Mouse (Mus musculus) cerebellum, postnatal 14 days (tissue): ENCODE results near the gene Olfr1344.
"Not testable (repeated sequence)": the region's sequence is repeated elsewhere in the genome, so short reads cannot be mapped to it uniquely, and the experiment has no call there.

Experiments used
- DNase-seq, 2 experiments: peaks; one replicate each; pipeline ENCODE4 v3.0.0; 2021; ENCODE audit warnings: mixed read lengths in 2 of 2

Olfr1344 gene

GRCm38 (mm10) chr7:6438388-6438787 lies at the start of gene Olfr1344:
Gene Olfr1344 (plus strand): TSS chr7:6438688.
- DNase-seq, result no peak

DNA sequence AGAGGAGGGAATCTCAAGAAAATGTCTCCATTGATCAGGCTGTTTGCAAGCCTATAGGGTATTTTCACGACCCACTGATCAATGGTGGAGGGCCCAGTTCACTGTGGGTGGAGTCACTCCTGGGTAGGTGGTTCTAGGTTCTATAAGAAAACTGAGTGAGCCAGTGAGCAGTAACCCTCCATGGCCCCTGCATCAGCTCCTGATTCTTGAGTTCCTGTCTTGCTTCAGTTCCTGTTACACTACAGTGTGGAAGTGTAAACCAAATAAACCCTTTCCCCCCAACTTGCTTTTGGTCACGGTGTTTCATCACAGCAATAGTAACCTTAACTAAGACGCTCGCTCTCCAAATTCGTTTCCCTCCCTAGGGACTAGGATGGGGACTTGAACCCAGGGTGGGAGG lies 49.5 kb upstream of the Olfr1344 start:
- no peak for DNase-seq

DNA sequence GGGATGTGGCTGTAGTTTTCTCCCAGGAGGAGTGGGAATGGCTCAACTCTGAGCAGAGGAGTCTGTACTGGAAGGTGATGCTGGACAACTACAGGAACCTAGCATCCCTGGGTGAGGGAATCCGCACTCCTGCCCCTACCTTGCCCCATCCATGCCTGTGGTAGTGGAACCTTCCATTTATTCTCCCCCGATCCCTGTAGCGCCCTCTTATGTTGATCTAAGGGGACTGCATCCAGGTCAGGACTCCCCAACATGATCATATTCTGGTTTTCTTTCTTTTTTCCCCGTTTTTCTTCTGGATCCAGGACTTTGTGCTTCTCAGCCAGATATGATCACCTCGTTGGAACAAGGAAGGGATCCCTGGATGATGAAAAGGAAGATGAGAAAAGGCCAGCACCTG lies 49.0 kb upstream of the Olfr1344 start:
- no peak for DNase-seq

DNA sequence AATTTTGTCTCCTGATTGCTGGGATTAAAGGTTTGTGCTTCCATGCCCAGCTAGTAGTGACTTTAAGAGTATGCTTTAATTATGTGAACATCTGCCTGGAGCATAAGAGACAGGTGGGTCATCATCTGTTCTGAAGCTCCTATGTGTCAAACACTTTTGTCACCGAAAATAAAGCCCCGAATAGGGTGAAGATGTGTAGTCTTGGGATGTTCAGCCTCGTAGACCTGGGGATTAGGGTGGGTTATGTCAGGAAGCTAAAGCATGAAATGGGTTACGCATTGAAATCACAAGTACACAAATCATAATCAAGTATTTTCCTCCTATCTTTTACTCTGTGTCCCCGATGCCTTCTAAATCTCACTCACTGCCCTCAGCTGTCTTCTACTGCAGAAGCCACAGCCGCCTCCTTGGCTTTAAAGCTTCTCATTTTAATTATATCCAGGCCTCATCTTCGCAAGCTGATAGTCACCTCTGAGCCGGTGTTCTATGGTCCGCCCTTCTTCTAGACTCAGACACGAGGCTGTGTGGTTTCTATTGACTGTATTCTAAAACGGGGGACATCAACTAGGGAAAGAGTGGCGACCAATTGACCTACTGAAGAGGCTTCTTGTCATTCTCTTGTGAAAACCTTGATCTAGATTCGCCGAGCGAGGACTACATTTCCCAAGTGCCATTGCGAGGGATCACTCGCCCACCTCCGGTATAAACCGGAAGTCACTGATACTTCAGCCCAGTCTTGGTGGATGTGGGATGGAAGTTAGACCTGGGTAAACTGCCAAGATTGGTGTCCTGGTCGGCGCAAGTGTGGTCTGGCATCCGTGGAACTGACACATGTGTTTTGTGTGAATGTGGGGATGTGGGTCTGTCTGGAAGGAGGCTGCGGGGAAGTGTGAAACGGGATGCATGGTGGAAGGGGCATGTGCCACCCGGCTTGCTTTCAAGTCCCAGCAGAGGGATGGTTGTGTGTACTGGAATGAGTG lies 40.2 kb upstream of the Olfr1344 start, which contains the start of gene Smim17:
Gene Smim17, plus strand, starts transcription at position 720 of the 980 bp plus-strand sequence.
- DNase-seq, result peak; percentile 76 to 82

- DNase-seq, result peak; percentile 46 to 63
Measured at GRCm38 (mm10) chr7:6410043-6410442, 28.4 kb upstream of the Olfr1344 start, which contains the start of gene Gm20715. Gene Gm20715 (plus strand): TSS chr7:6410277.

DNA sequence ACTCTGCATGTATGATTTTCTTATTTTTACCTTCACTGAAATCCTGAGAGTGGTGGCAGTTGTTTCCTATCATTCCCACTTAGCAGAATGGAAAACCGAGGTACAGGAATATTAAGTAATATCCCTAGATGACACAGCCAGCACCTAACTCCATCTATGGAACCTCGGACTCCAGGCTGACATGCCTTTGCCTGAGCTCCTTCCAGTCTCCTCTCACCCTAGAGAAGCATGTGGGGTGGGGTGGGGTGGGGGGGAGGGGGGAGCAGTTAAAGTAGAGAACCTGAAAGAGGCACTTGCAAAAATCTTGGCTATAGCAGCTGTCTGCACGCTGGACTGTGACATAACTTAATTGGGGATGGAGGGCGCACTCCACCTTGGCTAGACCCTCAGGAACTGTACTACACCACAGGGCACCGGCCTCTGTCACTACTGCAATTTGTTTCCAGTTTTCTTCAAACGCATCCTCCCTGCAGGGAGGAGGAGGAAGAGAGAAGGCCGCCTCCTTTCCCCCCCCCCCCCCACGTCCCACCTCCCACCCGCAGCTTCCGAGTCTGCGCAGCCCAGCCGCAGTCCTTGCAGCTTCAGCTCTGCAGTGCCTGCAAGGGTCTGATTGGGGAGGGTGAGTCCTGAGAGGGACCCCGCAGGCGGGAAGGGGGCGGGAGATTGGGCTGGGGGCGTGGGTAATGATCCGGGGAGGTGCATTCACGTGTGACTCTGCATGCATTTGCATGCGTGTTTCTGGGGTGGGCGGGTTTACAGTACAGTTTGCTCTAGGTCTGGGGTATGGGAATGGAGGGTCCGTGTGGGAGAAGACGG lies 23.7 kb upstream of the Olfr1344 start:
- DNase-seq, result peak; percentile 36 to 42

DNA sequence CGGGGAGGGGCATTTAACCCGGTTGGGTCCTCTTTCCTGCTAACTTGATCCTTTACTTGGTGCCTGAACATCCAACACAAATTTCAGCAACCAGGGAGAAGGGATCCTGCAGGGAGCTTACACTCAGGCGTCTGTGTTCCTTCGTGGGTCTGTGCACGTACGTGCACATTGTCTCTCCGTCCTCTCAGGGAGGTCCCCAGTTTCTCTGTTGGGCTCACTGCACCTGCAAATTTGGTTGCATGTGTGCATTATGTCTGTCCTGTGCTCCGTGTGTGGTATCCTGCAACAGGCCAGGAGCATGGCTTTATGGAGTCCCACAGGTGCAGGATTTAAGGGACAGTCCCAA lies 23.1 kb upstream of the Olfr1344 start:
- DNase-seq, result no peak

GRCm38 (mm10) chr7:6419894-6420293 lies 18.6 kb upstream of the Olfr1344 start:
- DNase-seq, result no peak

GRCm38 (mm10) chr7:6429381-6429780 lies 9.1 kb upstream of the Olfr1344 start:
- DNase-seq, result no peak

DNA sequence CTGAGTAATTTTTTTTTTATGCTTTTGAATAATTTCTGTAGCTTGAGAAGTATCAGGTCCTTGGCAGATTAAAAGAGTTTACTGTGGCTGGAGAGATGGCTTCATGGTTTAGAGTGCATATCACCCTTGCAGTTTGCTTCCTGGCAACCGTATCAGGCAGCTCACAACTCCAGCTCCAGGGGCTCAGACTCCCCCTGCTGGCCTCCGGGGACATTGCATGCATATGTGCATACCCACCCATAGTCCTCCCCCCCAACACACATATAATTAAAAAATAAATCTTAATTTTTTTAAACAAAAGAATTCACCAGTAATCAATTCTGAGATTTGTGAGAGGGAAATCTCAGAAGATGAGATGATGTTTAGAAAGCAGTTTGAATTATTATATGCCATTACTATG lies 8.1 kb upstream of the Olfr1344 start:
- DNase-seq, result peak; percentile 20 to 44

- DNase-seq, result no peak
Measured at GRCm38 (mm10) chr7:6441173-6441572, 2.7 kb downstream of the Olfr1344 start.

GRCm38 (mm10) chr7:6447771-6448170 lies 9.3 kb downstream of the Olfr1344 start:
- DNase-seq, result no peak

- no peak for DNase-seq
Measured at GRCm38 (mm10) chr7:6455868-6456267, 17.4 kb downstream of the Olfr1344 start, which contains the start of gene Olfr1336. Gene Olfr1336 (plus strand): TSS chr7:6456168.

DNA sequence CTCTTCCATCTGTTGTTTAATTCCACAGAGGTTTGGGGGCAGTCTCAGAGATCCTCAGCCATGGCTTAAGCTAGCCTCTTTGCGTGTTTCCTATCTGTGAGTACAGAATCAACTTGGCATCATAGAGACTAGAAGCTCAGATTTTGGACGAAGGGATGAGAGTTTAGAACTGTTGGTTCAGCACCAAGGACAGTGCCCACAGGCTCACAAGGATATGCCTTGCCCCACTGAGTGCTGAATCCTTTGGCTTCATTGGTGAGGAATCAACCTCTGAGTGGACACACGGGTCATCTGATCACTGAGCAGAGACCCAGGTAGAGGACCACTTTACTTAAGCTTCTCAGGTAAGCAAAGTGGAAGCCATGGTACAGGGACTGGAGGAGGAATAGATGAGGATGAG lies 17.9 kb downstream of the Olfr1344 start:
- DNase-seq, result no peak

- DNase-seq, result no peak
Measured at GRCm38 (mm10) chr7:6466951-6467350, 28.5 kb downstream of the Olfr1344 start, which contains the start of gene Olfr1346. Gene Olfr1346 (plus strand): TSS chr7:6467101.

DNA sequence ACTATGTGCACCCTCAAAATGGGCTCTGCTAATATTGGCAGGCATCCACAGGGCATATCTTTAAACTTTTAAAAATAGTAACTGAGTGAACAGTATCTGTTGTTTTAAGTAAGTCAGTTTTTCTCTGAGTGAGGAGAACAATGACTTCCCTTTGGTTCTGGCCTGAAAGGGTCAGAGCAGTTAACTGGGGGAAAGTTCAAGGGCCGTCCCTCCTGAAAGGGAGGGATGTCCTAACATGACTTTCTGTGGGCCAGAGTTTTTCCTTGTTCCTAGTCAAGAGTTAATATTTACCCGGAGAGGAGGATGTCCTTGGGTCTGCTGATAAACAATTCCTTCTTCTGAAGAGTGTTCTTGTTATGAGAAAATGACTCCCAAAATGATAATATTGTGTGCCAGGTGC lies 39.1 kb downstream of the Olfr1344 start:
- DNase-seq, result not testable (repeated sequence)

DNA sequence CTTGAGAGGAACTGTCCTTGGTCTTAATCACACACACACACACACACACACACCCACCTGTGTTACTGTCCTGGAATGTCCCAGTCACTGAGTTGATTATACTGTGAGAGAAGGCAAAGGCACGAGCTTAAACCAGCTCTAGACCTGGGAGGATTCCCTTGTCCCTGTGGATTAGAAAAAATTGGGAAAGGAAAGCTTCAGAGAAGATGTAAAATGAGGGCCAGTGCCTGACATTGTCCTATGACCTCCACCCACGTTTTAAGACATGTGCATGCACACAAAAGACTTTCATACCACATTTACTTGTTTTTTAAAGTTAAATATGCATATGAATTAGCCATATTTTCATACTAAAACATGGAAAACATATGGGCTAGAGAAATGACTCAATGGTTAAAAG lies 48.4 kb downstream of the Olfr1344 start, which contains the start of gene Olfr5:
Gene Olfr5, minus strand, starts transcription at position 101 of the 400 bp plus-strand sequence.
- DNase-seq, result no peak
